Mouse (Mus musculus): Measurements from ENCODE around the gene Rbm4b.

DNA sequence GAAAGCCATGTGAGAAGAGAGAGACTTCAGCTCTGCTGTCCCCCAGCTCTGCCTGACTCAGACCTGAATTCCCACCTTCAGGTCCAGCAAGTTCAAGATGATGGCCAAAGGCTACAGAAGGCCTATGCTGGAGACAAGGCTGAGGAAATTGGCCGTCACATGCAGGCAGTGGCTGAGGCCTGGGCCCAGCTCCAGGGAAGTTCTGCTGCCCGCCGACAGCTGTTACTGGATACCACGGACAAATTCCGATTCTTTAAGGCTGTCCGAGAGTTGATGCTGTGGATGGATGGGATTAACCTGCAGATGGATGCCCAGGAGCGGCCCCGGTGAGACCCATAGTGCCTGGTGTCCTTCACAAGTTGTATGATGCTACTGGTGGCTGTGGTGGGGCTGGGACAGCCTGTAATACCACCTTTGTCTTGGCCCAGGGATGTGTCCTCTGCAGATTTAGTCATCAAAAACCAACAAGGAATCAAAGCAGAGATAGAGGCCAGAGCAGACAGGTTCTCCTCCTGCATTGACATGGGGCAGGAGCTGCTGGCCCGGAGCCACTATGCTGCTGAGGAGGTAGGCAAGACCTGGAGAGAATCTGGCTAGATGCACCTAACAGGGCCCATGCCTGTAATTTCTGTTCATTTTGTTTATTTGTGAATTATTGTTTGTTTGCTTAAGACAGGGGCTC lies 8.5 kb upstream of the Rbm4b start:
- no peak for TF ChIP-seq POLR2A (IDR thresholded peaks at IDR 0.05; ENCODE audit: low read depth, low read length)
- TF ChIP-seq CTCF (IDR thresholded peaks at IDR 0.05; ENCODE audit: borderline replicate concordance, insufficient read depth, low read length), result no peak
